Mouse (Mus musculus): ENCODE measurements around the gene Usp35.

DNA sequence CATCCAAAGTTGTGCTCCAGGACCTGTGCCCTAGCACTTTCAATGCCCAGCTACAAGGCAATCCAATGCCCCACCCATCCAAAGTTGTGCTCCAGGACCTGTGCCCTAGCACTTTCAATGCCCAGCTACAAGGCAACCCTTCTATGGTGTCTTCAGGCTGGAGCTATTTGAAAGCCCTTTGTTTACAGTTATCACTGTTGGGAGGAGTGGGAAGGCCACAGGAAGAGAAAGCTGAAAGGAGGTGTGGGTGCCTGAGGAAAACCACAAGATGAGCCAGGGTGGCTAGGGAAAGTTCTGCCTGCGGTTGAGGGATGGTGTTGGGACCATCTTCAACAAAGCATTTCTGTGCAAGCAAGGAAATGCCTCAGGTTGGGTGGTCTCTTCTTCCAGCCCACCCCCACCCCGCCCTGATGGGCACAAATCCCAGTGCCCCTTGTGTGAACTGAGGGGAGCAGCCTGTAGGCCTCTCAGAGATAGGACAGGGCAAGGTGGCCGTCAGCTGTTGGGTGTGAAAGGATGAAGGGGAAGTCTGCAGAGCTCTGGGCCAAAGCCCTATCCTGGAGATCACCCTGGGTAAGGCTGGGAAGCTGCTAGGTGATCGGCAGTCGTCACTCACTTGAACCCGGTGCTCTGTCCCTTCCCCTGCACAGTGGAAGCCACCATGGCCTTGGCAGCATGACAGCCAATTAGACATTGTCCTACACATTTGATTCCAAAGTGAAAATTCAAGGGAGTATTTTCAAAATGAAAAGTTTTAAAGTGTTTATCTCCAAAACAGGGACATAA, 1.5 kb upstream of the Usp35 start:
- TF ChIP-seq CTCF (IDR thresholded peaks at IDR 0.05; ENCODE audit: low read depth, low read length) = no peak
- TF ChIP-seq POLR2A (IDR thresholded peaks at IDR 0.05; ENCODE audit: extremely low read depth, insufficient read depth, low read length) = no peak

Measured in liver, adult 2 months (tissue).